Mouse (Mus musculus) MEL (cell line): ENCODE data around the gene Tmem26. TPM values are rescaled to one million over a fixed set of nuclear protein-coding genes. Genes with fewer than 3 reads are reported as not detected.

Source experiments
- DNase-seq: peaks from one replicate; pipeline ENCODE4 v3.0.0; 2011; ENCODE audit warnings: low read depth, low spot score
- H3K27ac ChIP-seq: 2 replicates; pipeline ENCODE4 v1.5.1; 2012; ENCODE audit warnings: low read depth, mild to moderate bottlenecking, control low read depth, low read length, moderate library complexity; ENCODE audit not compliant: control insufficient read depth
- H3K27me3 ChIP-seq, 2 experiments: fragments of 150-350 bp in 1 of 2; sonication (generic) in 1 of 2; 2 replicates each; pipeline ENCODE4 v1.6.1; 2012; ENCODE audit warnings: low read length in 2 of 2, mild to moderate bottlenecking in 2 of 2, improper control_type of control experiment in 1 of 2, moderate library complexity in 1 of 2; ENCODE audit not compliant: insufficient read depth in 2 of 2, control insufficient read depth in 1 of 2
- H3K36me3 ChIP-seq, 2 experiments: 2 replicates each; pipeline ENCODE4 v1.6.1; 2012 to 2014; ENCODE audit warnings: low read length in 2 of 2, improper control_type of control experiment in 1 of 2, inconsistent platforms in 1 of 2, mild to moderate bottlenecking in 1 of 2; ENCODE audit not compliant: insufficient read depth in 2 of 2, control insufficient read depth in 1 of 2
- H3K4me1 ChIP-seq, 2 experiments: fragments of 150-350 bp in 1 of 2; sonication (generic) in 1 of 2; 2 replicates each; pipeline ENCODE4 v1.6.1; 2012; ENCODE audit warnings: low read length in 2 of 2, improper control_type of control experiment in 1 of 2, mild to moderate bottlenecking in 1 of 2; ENCODE audit not compliant: insufficient read depth in 2 of 2, control insufficient read depth in 1 of 2
- H3K4me3 ChIP-seq, 2 experiments: fragments of 150-350 bp in 1 of 2; sonication (generic) in 1 of 2; 2 replicates each; pipeline ENCODE4 v1.5.1; 2012; ENCODE audit warnings: low read depth in 2 of 2, low read length in 2 of 2, mild to moderate bottlenecking in 2 of 2, moderate library complexity in 2 of 2, control low read depth in 1 of 2, improper control_type of control experiment in 1 of 2; ENCODE audit not compliant: control insufficient read depth in 1 of 2, insufficient read depth in 1 of 2
- H3K79me2 ChIP-seq: 2 replicates; pipeline ENCODE4 v1.6.1; 2012; ENCODE audit warnings: mild to moderate bottlenecking, low read length, moderate library complexity; ENCODE audit not compliant: control insufficient read depth, poor library complexity, insufficient read depth
- H3K9ac ChIP-seq: 2 replicates; pipeline ENCODE4 v1.6.1; 2012; ENCODE audit warnings: low read depth, mild to moderate bottlenecking, control low read depth, low read length, moderate library complexity; ENCODE audit not compliant: control insufficient read depth, poor library complexity, severe bottlenecking
- H3K9me3 ChIP-seq: fragments of 150-350 bp; sonication (generic); replicated peaks from 2 replicates; pipeline ENCODE4 v1.6.1; 2012; ENCODE audit warnings: mild to moderate bottlenecking, low read length, improper control_type of control experiment, moderate library complexity; ENCODE audit not compliant: insufficient read depth
- BHLHE40 ChIP-seq: IDR thresholded peaks from 2 replicates; pipeline ENCODE4 v1.6.1; 2012; ENCODE audit warnings: low read depth, mild to moderate bottlenecking, inconsistent platforms, low read length, improper control_type of control experiment, borderline replicate concordance
- CHD2 ChIP-seq: IDR thresholded peaks from 2 replicates; pipeline ENCODE4 v1.6.1; 2011; ENCODE audit warnings: low read length, improper control_type of control experiment
- CTCF ChIP-seq, 3 experiments: IDR thresholded peaks in 2 of 3; conservative IDR thresholded peaks in 1 of 3; 2 replicates each; pipeline ENCODE4 v1.5.1; 2011 to 2012; ENCODE audit warnings: low read length in 3 of 3, low read depth in 2 of 3, mild to moderate bottlenecking in 2 of 3, improper control_type of control experiment in 1 of 3, inconsistent platforms in 1 of 3, mixed read lengths in 1 of 3, moderate library complexity in 1 of 3; ENCODE audit not compliant: control insufficient read depth in 1 of 3, insufficient read depth in 1 of 3, poor library complexity in 1 of 3, severe bottlenecking in 1 of 3
- E2F4 ChIP-seq: IDR thresholded peaks from 2 replicates; pipeline ENCODE4 v1.6.1; 2011; ENCODE audit warnings: low read depth, low read length, improper control_type of control experiment, borderline replicate concordance
- ELF1 ChIP-seq: IDR thresholded peaks from 2 replicates; pipeline ENCODE4 v1.6.1; 2014; ENCODE audit warnings: low read depth, mild to moderate bottlenecking, inconsistent platforms, low read length, improper control_type of control experiment, moderate library complexity
- EP300 ChIP-seq, 2 experiments: IDR thresholded peaks; 2 replicates each; pipeline ENCODE4 v1.6.1; 2011; ENCODE audit warnings: improper control_type of control experiment in 2 of 2, low read length in 2 of 2, low read depth in 1 of 2, mild to moderate bottlenecking in 1 of 2
- ETS1 ChIP-seq: IDR thresholded peaks from 2 replicates; pipeline ENCODE4 v1.6.1; 2012; ENCODE audit warnings: low read depth, mild to moderate bottlenecking, inconsistent platforms, low read length, improper control_type of control experiment, moderate library complexity
- HCFC1 ChIP-seq: IDR thresholded peaks from 2 replicates; pipeline ENCODE4 v1.6.1; 2012; ENCODE audit warnings: low read depth, mild to moderate bottlenecking, inconsistent platforms, low read length, improper control_type of control experiment, moderate library complexity
- KAT2A ChIP-seq: conservative IDR thresholded peaks from 2 replicates; pipeline ENCODE4 v1.6.1; 2012; ENCODE audit warnings: low read depth, low read length, improper control_type of control experiment, inconsistent platforms
- MAFK ChIP-seq: IDR thresholded peaks from 2 replicates; pipeline ENCODE4 v1.6.1; 2011; ENCODE audit warnings: low read depth, mild to moderate bottlenecking, low read length, improper control_type of control experiment, borderline replicate concordance
- MEF2A ChIP-seq: IDR thresholded peaks from 2 replicates; pipeline ENCODE4 v1.6.1; 2014; ENCODE audit warnings: low read depth, mild to moderate bottlenecking, inconsistent platforms, low read length, improper control_type of control experiment; ENCODE audit not compliant: poor library complexity, insufficient replicate concordance, severe bottlenecking; ENCODE audit errors: extremely low read depth
- MYB ChIP-seq: IDR thresholded peaks from 2 replicates; pipeline ENCODE4 v1.6.1; 2011; ENCODE audit warnings: mild to moderate bottlenecking, low read depth, low read length, improper control_type of control experiment
- MYC ChIP-seq: IDR thresholded peaks from 2 replicates; pipeline ENCODE4 v1.6.1; 2011; ENCODE audit warnings: low read depth, mild to moderate bottlenecking, low read length, improper control_type of control experiment, moderate library complexity
- NELFE ChIP-seq: IDR thresholded peaks from 2 replicates; pipeline ENCODE4 v1.6.1; 2011; ENCODE audit warnings: low read depth, low read length, improper control_type of control experiment
- NRF1 ChIP-seq: IDR thresholded peaks from 2 replicates; pipeline ENCODE4 v1.6.1; 2014; ENCODE audit warnings: low read depth, mild to moderate bottlenecking, inconsistent platforms, low read length, improper control_type of control experiment, moderate library complexity; ENCODE audit not compliant: poor library complexity, insufficient read depth, severe bottlenecking
- POLR2A ChIP-seq, 2 experiments: IDR thresholded peaks; 2 replicates each; pipeline ENCODE4 v1.6.1; 2011 to 2012; ENCODE audit warnings: low read length in 2 of 2, mild to moderate bottlenecking in 2 of 2, control low read depth in 1 of 2, improper control_type of control experiment in 1 of 2, low read depth in 1 of 2, moderate library complexity in 1 of 2; ENCODE audit not compliant: control insufficient read depth in 1 of 2, insufficient read depth in 1 of 2, poor library complexity in 1 of 2
- RAD21 ChIP-seq: IDR thresholded peaks from 2 replicates; pipeline ENCODE4 v1.6.1; 2011; ENCODE audit warnings: mild to moderate bottlenecking, low read depth, low read length, improper control_type of control experiment
- SIN3A ChIP-seq: IDR thresholded peaks from 2 replicates; pipeline ENCODE4 v1.6.1; 2012; ENCODE audit warnings: low read length, improper control_type of control experiment, inconsistent platforms
- SMC3 ChIP-seq: IDR thresholded peaks from 2 replicates; pipeline ENCODE4 v1.6.1; 2011; ENCODE audit warnings: low read depth, low read length, improper control_type of control experiment
- TAL1 ChIP-seq: IDR thresholded peaks from 2 replicates; pipeline ENCODE4 v1.6.1; 2012; ENCODE audit warnings: mild to moderate bottlenecking, inconsistent platforms, low read length, moderate library complexity, mixed read lengths
- TBP ChIP-seq: IDR thresholded peaks from 2 replicates; pipeline ENCODE4 v1.8.0; 2011; ENCODE audit warnings: low read depth, low read length, improper control_type of control experiment
- UBTF ChIP-seq: IDR thresholded peaks from 2 replicates; pipeline ENCODE4 v1.6.1; 2012; ENCODE audit warnings: low read depth, mild to moderate bottlenecking, inconsistent platforms, low read length, improper control_type of control experiment, moderate library complexity, borderline replicate concordance; ENCODE audit not compliant: insufficient read depth
- USF1 ChIP-seq: IDR thresholded peaks from 2 replicates; pipeline ENCODE4 v1.6.1; 2014; ENCODE audit warnings: low read depth, mild to moderate bottlenecking, inconsistent platforms, low read length, improper control_type of control experiment, moderate library complexity
- ZC3H11A ChIP-seq: IDR thresholded peaks from 2 replicates; pipeline ENCODE4 v1.6.1; 2012; ENCODE audit warnings: low read depth, mild to moderate bottlenecking, inconsistent platforms, low read length, improper control_type of control experiment
- ZKSCAN1 ChIP-seq: IDR thresholded peaks from 2 replicates; pipeline ENCODE4 v1.6.1; 2012; ENCODE audit warnings: low read depth, mild to moderate bottlenecking, inconsistent platforms, low read length, improper control_type of control experiment, moderate library complexity
- ZMIZ1 ChIP-seq: IDR thresholded peaks from 2 replicates; pipeline ENCODE4 v1.6.1; 2012; ENCODE audit warnings: low read depth, mild to moderate bottlenecking, inconsistent platforms, low read length, improper control_type of control experiment, moderate library complexity
- ZNF384 ChIP-seq: IDR thresholded peaks from 2 replicates; pipeline ENCODE4 v1.6.1; 2012; ENCODE audit warnings: low read depth, mild to moderate bottlenecking, inconsistent platforms, low read length, improper control_type of control experiment
- polyA plus RNA-seq, 2 experiments: library from polyadenylated mRNA; stranded (reverse) in 1 of 2; unstranded in 1 of 2; fragments of >175 nt in 1 of 2; fragments of >200 nt in 1 of 2; gene quantifications; 2 replicates each; pipeline versions ENCODE4 v1.2.1 to v1.2.4; 2012; ENCODE audit warnings: low replicate concordance in 2 of 2, low read depth in 1 of 2; ENCODE audit not compliant: insufficient read length in 2 of 2, insufficient read depth in 1 of 2, missing spikeins in 1 of 2
- total RNA-seq: library from RNA; depleted of rRNA; stranded (reverse); fragments of 300-350 nt; gene quantifications from 2 replicates; pipeline ENCODE4 v1.2.3, GENCODE M21; 2012

Tmem26 gene
- total and polyA plus RNA-seq, 3 experiments = not detected

DNA sequence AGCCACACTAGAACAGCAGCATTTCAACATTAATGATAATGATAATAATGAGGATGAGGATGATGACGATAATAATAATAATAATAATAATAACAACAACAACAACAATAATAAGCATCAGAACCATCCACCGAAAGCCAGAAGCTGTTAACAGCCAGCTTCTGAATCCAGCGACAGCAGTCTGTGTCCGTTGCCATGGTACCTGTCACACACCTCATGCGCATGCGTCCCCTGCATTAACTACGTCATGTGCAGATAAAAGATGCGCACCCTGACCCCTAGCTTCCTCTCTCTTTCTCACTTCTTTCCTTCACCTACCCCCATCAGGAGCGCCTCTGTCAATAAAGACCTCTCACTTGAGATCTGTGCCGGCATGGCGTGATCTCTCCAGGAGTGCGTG, 89.3 kb downstream of the Tmem26 start:
- Histone ChIP-seq H3K27me3 (no peaks in the 10 kb centered on the region), H3K4me1 (no peaks in the 10 kb centered on the region), H3K9me3 (no peaks in the 10 kb centered on the region), H3K27ac (no peak overlapping the region), H3K36me3 (no peaks in the 10 kb centered on the region), H3K79me2 (no peaks in the 10 kb centered on the region), H3K4me3 (no peak overlapping the region), H3K9ac (no peak overlapping the region)
- TF ChIP-seq NELFE = no peak
- TF ChIP-seq HCFC1 = no peak
- no peak for TF ChIP-seq CHD2
- no peak for TF ChIP-seq CTCF (IDR thresholded peaks at IDR 0.05 in 2 of 3, conservative IDR thresholded peaks at IDR 0.05 in 1 of 3; ENCODE audit: control insufficient read depth in 1 of 3, insufficient read depth in 1 of 3, low read depth in 2 of 3, low read length in 3 of 3, poor library complexity in 1 of 3, severe bottlenecking in 1 of 3)
- no peak for TF ChIP-seq POLR2A (IDR thresholded peaks at IDR 0.05; ENCODE audit: control insufficient read depth in 1 of 2, insufficient read depth in 1 of 2, low read depth in 1 of 2, low read length in 2 of 2, poor library complexity in 1 of 2)
- no peak for TF ChIP-seq TAL1
- TF ChIP-seq BHLHE40 = no peak
- no peak for TF ChIP-seq EP300 (IDR thresholded peaks at IDR 0.05; ENCODE audit: low read depth in 1 of 2, low read length in 2 of 2)
- no peak for TF ChIP-seq ZMIZ1
- no peak for TF ChIP-seq USF1
- TF ChIP-seq ETS1 = no peak
- TF ChIP-seq ZKSCAN1 = no peak
- no peak for TF ChIP-seq ZNF384
- TF ChIP-seq RAD21 = no peak
- no peak for TF ChIP-seq SMC3
- TF ChIP-seq E2F4 = no peak
- no peak for DNase-seq

DNA sequence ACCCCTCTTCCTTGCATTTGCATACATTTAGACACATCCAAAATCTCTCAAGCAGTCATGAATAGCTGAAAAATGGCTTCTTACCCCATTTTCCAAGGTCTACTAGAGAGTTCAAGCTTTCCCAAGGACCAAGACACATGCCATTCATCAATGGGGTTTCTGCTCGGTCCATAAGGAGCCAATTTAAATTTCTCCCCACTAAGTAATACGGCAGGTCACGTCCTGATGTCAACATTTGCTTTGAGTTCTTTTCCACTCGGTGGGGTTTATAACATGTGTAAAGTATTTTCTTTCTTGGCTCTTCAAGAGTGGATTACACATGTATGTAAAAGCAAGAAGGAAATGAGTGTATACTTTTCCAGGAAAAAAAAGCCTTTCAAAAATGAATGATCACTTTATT, 93.8 kb downstream of the Tmem26 start:
- H3K9me3 ChIP-seq = no peaks in the 10 kb centered on the region
- no peak overlapping the region for H3K9ac ChIP-seq
- H3K4me3 ChIP-seq = no peak overlapping the region
- no peak for DNase-seq
- H3K4me1 ChIP-seq = no peaks in the 10 kb centered on the region
- H3K36me3 ChIP-seq = no peaks in the 10 kb centered on the region
- no peaks in the 10 kb centered on the region for H3K27me3 ChIP-seq
- H3K79me2 ChIP-seq = no peaks in the 10 kb centered on the region
- TF ChIP-seq NRF1 = no peak
- TF ChIP-seq KAT2A = no peak
- TF ChIP-seq SIN3A = no peak
- no peak for TF ChIP-seq UBTF
- TF ChIP-seq BHLHE40 = no peak
- TF ChIP-seq ZNF384 = no peak
- no peak for TF ChIP-seq SMC3
- no peak for TF ChIP-seq ELF1
- no peak for TF ChIP-seq MYB
- TF ChIP-seq MEF2A = no peak
- no peak for TF ChIP-seq MYC
- no peak for TF ChIP-seq ZKSCAN1
- TF ChIP-seq TBP = no peak
- no peak for TF ChIP-seq CTCF (IDR thresholded peaks at IDR 0.05 in 2 of 3, conservative IDR thresholded peaks at IDR 0.05 in 1 of 3; ENCODE audit: control insufficient read depth in 1 of 3, insufficient read depth in 1 of 3, low read depth in 2 of 3, low read length in 3 of 3, poor library complexity in 1 of 3, severe bottlenecking in 1 of 3)
- TF ChIP-seq ZC3H11A = no peak
- TF ChIP-seq MAFK = no peak
- TF ChIP-seq USF1 = no peak
- TF ChIP-seq HCFC1 = no peak
- TF ChIP-seq CHD2 = no peak
- H3K27ac ChIP-seq = no peak overlapping the region
